Mouse (Mus musculus): ENCODE data around the gene Coro1b. TPM values are rescaled to one million over a fixed set of nuclear protein-coding genes. Genes with fewer than 3 reads are reported as not detected.
A peak's percentile ranks its signal among the peaks of the same experiment; 100 is the strongest.

Gene Coro1b
- polyA plus RNA-seq, 1 experiment from 2014 or later: 134 TPM

- Histone ChIP-seq H3K36me3 (ENCODE audit: control insufficient read depth, insufficient read depth) (peaks cover 2% of the 10 kb centered on the region), H3K9ac (ENCODE audit: low read length) (no peak overlapping the region), H3K4me1 (ENCODE audit: control insufficient read depth, insufficient read depth, low read length) (peaks cover 19% of the 10 kb centered on the region), H3K27ac (ENCODE audit: low read length) (no peak overlapping the region), H3K4me2 (ENCODE audit: low read depth, low read length) (no peak overlapping the region), H3K27me3 (ENCODE audit: control insufficient read depth, insufficient read depth, low read length) (peaks cover 20% of the 10 kb centered on the region; the same call in 1 of the 2 replicates), H3K9me3 (replicated peaks; ENCODE audit: control insufficient read depth, low read length) (no peaks in the 10 kb centered on the region), H3K4me3 (ENCODE audit: low read length) (no peak overlapping the region)
- no peak for ATAC-seq (replicated peaks; ENCODE audit: extremely low read depth, insufficient read depth, low FRiP score)
- WGBS: 60% methylated on average over 3 of the region's 3 CpGs
Observed at GRCm38 (mm10) chr19:4103792-4104191, 44.6 kb upstream of the Coro1b start.

GRCm38 (mm10) chr19:4104675-4105194 lies 43.7 kb upstream of the Coro1b start:
- Histone ChIP-seq H3K4me1 (ENCODE audit: control insufficient read depth, insufficient read depth, low read length) (peaks cover 11% of the 10 kb centered on the region), H3K27ac (ENCODE audit: low read length) (no peak overlapping the region), H3K27me3 (ENCODE audit: control insufficient read depth, insufficient read depth, low read length) (peaks cover 20% of the 10 kb centered on the region; the same call in 1 of the 2 replicates), H3K9ac (ENCODE audit: low read length) (no peak overlapping the region), H3K36me3 (ENCODE audit: control insufficient read depth, insufficient read depth) (peaks cover 2% of the 10 kb centered on the region), H3K9me3 (replicated peaks; ENCODE audit: control insufficient read depth, low read length) (no peaks in the 10 kb centered on the region), H3K4me2 (ENCODE audit: low read depth, low read length) (no peak overlapping the region), H3K4me3 (ENCODE audit: low read length) (no peak overlapping the region)
- ATAC-seq (replicated peaks; ENCODE audit: extremely low read depth, insufficient read depth, low FRiP score): no peak
- WGBS: 90% methylated on average over 16 of the region's 16 CpGs

GRCm38 (mm10) chr19:4106654-4107053 lies 41.8 kb upstream of the Coro1b start:
- Histone ChIP-seq H3K36me3 (ENCODE audit: control insufficient read depth, insufficient read depth) (peaks cover 2% of the 10 kb centered on the region), H3K27ac (ENCODE audit: low read length) (no peak overlapping the region), H3K4me3 (ENCODE audit: low read length) (no peak overlapping the region), H3K27me3 (ENCODE audit: control insufficient read depth, insufficient read depth, low read length) (peaks cover 10% of the 10 kb centered on the region; the same call in 1 of the 2 replicates), H3K4me2 (ENCODE audit: low read depth, low read length) (no peak overlapping the region), H3K9ac (ENCODE audit: low read length) (no peak overlapping the region), H3K4me1 (ENCODE audit: control insufficient read depth, insufficient read depth, low read length) (no peaks in the 10 kb centered on the region), H3K9me3 (replicated peaks; ENCODE audit: control insufficient read depth, low read length) (no peaks in the 10 kb centered on the region)
- ATAC-seq (replicated peaks; ENCODE audit: extremely low read depth, insufficient read depth, low FRiP score): no peak
- WGBS: 90% methylated on average over 14 of the region's 14 CpGs

- 83% methylated on average over 9 of the region's 9 CpGs for WGBS
- ATAC-seq (replicated peaks; ENCODE audit: extremely low read depth, insufficient read depth, low FRiP score): no peak
- no peaks in the 10 kb centered on the region for H3K27me3 ChIP-seq (ENCODE audit: control insufficient read depth, insufficient read depth, low read length)
- H3K4me3 ChIP-seq (ENCODE audit: low read length): no peak overlapping the region
- no peak overlapping the region for H3K27ac ChIP-seq (ENCODE audit: low read length)
- H3K4me2 ChIP-seq (ENCODE audit: low read depth, low read length): no peak overlapping the region
- H3K9me3 ChIP-seq (replicated peaks; ENCODE audit: control insufficient read depth, low read length): no peaks in the 10 kb centered on the region
- no peaks in the 10 kb centered on the region; the same call in 1 of the 2 replicates for H3K36me3 ChIP-seq (ENCODE audit: control insufficient read depth, insufficient read depth)
- H3K4me1 ChIP-seq (ENCODE audit: control insufficient read depth, insufficient read depth, low read length): peaks cover 6% of the 10 kb centered on the region
- no peak overlapping the region for H3K9ac ChIP-seq (ENCODE audit: low read length)
Observed at GRCm38 (mm10) chr19:4108535-4108934, 39.9 kb upstream of the Coro1b start.

GRCm38 (mm10) chr19:4112063-4112960 lies 36.1 kb upstream of the Coro1b start:
- no peak overlapping the region for H3K4me2 ChIP-seq (ENCODE audit: low read depth, low read length)
- peaks cover 16% of the 10 kb centered on the region for H3K36me3 ChIP-seq (ENCODE audit: control insufficient read depth, insufficient read depth)
- peaks cover 10% of the 10 kb centered on the region for H3K4me1 ChIP-seq (ENCODE audit: control insufficient read depth, insufficient read depth, low read length)
- no peaks in the 10 kb centered on the region for H3K27me3 ChIP-seq (ENCODE audit: control insufficient read depth, insufficient read depth, low read length)
- H3K27ac ChIP-seq (ENCODE audit: low read length): no peak overlapping the region
- no peak overlapping the region for H3K4me3 ChIP-seq (ENCODE audit: low read length)
- no peak overlapping the region for H3K9ac ChIP-seq (ENCODE audit: low read length)
- no peak for ATAC-seq (replicated peaks; ENCODE audit: extremely low read depth, insufficient read depth, low FRiP score)
- no peaks in the 10 kb centered on the region for H3K9me3 ChIP-seq (replicated peaks; ENCODE audit: control insufficient read depth, low read length)
- WGBS: 93% methylated on average over 26 of the region's 26 CpGs

GRCm38 (mm10) chr19:4113186-4113805 lies 35.1 kb upstream of the Coro1b start:
- Histone ChIP-seq H3K27ac (ENCODE audit: low read length) (peak overlapping the region; percentile 72), H3K4me3 (ENCODE audit: low read length) (no peak overlapping the region), H3K36me3 (ENCODE audit: control insufficient read depth, insufficient read depth) (peaks cover 20% of the 10 kb centered on the region), H3K4me1 (ENCODE audit: control insufficient read depth, insufficient read depth, low read length) (peaks cover 10% of the 10 kb centered on the region), H3K9me3 (replicated peaks; ENCODE audit: control insufficient read depth, low read length) (no peaks in the 10 kb centered on the region), H3K4me2 (ENCODE audit: low read depth, low read length) (peak overlapping the region; percentile 11; the same call in 1 of the 2 replicates), H3K27me3 (ENCODE audit: control insufficient read depth, insufficient read depth, low read length) (no peaks in the 10 kb centered on the region), H3K9ac (ENCODE audit: low read length) (peak overlapping the region; percentile 35; the same call in 1 of the 2 replicates)
- peak; percentile 59; the same call in 1 of the 2 replicates for ATAC-seq (replicated peaks; ENCODE audit: extremely low read depth, insufficient read depth, low FRiP score)
- 42% methylated on average over 13 of the region's 13 CpGs for WGBS

- no peak overlapping the region for H3K4me3 ChIP-seq (ENCODE audit: low read length)
- no peaks in the 10 kb centered on the region for H3K27me3 ChIP-seq (ENCODE audit: control insufficient read depth, insufficient read depth, low read length)
- H3K4me2 ChIP-seq (ENCODE audit: low read depth, low read length): peak overlapping the region; percentile 11; the same call in 1 of the 2 replicates
- peak overlapping the region; percentile 35 for H3K9ac ChIP-seq (ENCODE audit: low read length)
- H3K36me3 ChIP-seq (ENCODE audit: control insufficient read depth, insufficient read depth): peaks cover 20% of the 10 kb centered on the region
- H3K9me3 ChIP-seq (replicated peaks; ENCODE audit: control insufficient read depth, low read length): no peaks in the 10 kb centered on the region
- H3K27ac ChIP-seq (ENCODE audit: low read length): peak overlapping the region; percentile 72
- 37% methylated on average over 5 of the region's 5 CpGs for WGBS
- H3K4me1 ChIP-seq (ENCODE audit: control insufficient read depth, insufficient read depth, low read length): peaks cover 10% of the 10 kb centered on the region
- peak; percentile 39; the same call in 1 of the 2 replicates for ATAC-seq (replicated peaks; ENCODE audit: extremely low read depth, insufficient read depth, low FRiP score)
Observed at GRCm38 (mm10) chr19:4113806-4114230, 34.6 kb upstream of the Coro1b start.

- Histone ChIP-seq H3K4me2 (ENCODE audit: low read depth, low read length) (no peak overlapping the region), H3K9me3 (replicated peaks; ENCODE audit: control insufficient read depth, low read length) (no peaks in the 10 kb centered on the region), H3K4me3 (ENCODE audit: low read length) (no peak overlapping the region), H3K27ac (ENCODE audit: low read length) (no peak overlapping the region; the same call in 1 of the 2 replicates), H3K27me3 (ENCODE audit: control insufficient read depth, insufficient read depth, low read length) (no peaks in the 10 kb centered on the region), H3K36me3 (ENCODE audit: control insufficient read depth, insufficient read depth) (peaks cover 20% of the 10 kb centered on the region), H3K4me1 (ENCODE audit: control insufficient read depth, insufficient read depth, low read length) (peaks cover 10% of the 10 kb centered on the region), H3K9ac (ENCODE audit: low read length) (no peak overlapping the region)
- ATAC-seq (replicated peaks; ENCODE audit: extremely low read depth, insufficient read depth, low FRiP score): no peak
- WGBS: 86% methylated on average over 10 of the region's 10 CpGs
Observed at GRCm38 (mm10) chr19:4114551-4114950, 33.9 kb upstream of the Coro1b start.

Data from heart, embryonic 16.5 days (tissue).